Mouse (Mus musculus) heart, adult 2 months (tissue): Measurements from ENCODE around the gene Irf2. TPM values are rescaled to one million over a fixed set of nuclear protein-coding genes. Genes with fewer than 3 reads are reported as not detected.

Experiments used
- DNase-seq, 2 experiments: peaks; one replicate each; pipeline ENCODE4 v3.0.0; 2021
- H3K27ac ChIP-seq: fragments of 200-600 bp; 2 replicates; pipeline ENCODE4 v1.8.1; 2022
- H3K27me3 ChIP-seq: fragments of 200-500 bp; 2 replicates; pipeline ENCODE4 v1.6.1; 2012; ENCODE audit warnings: mild to moderate bottlenecking, low read length, inconsistent platforms, mixed read lengths; ENCODE audit not compliant: control insufficient read depth, insufficient read depth
- H3K36me3 ChIP-seq: fragments of 200-500 bp; 2 replicates; pipeline ENCODE4 v1.6.1; 2012; ENCODE audit warnings: low read length, inconsistent platforms; ENCODE audit not compliant: control insufficient read depth, insufficient read depth
- H3K4me1 ChIP-seq: fragments of 200-500 bp; 2 replicates; pipeline ENCODE4 v1.6.1; 2011; ENCODE audit warnings: low read length; ENCODE audit not compliant: control insufficient read depth, insufficient read depth
- H3K4me3 ChIP-seq: fragments of 200-600 bp; 2 replicates; pipeline ENCODE4 v1.8.1; 2022
- H3K79me2 ChIP-seq: fragments of 200-500 bp; replicated peaks from 2 replicates; pipeline ENCODE4 v1.6.1; 2012; ENCODE audit warnings: mild to moderate bottlenecking, inconsistent platforms, low read length, moderate library complexity, mixed read lengths; ENCODE audit not compliant: control insufficient read depth, insufficient read depth
- H3K9ac ChIP-seq: fragments of 200-500 bp; 2 replicates; pipeline ENCODE4 v1.6.1; 2012; ENCODE audit warnings: low read depth, mild to moderate bottlenecking, control low read depth, inconsistent platforms, low read length, mixed read lengths
- CTCF ChIP-seq: fragments of 200-600 bp; IDR thresholded peaks from 2 replicates; pipeline ENCODE4 v1.8.1; 2022; ENCODE audit warnings: antibody characterized with exemption, mild to moderate bottlenecking, moderate library complexity
- EP300 ChIP-seq: fragments of 200-500 bp; IDR thresholded peaks from 2 replicates; pipeline ENCODE4 v1.6.1; 2011; ENCODE audit warnings: low read depth, low read length, control low read depth; ENCODE audit not compliant: insufficient read depth
- POLR2A ChIP-seq: fragments of 200-500 bp; IDR thresholded peaks from 2 replicates; pipeline ENCODE4 v1.6.1; 2011; ENCODE audit warnings: mild to moderate bottlenecking, low read depth, low read length, control low read depth; ENCODE audit not compliant: insufficient read depth
- WGBS: fragments of 180-500 bp; shearing (Covaris S2); methylation state at CpG from one replicate; pipeline ENCODE4 v1.1.7; 2018; 5-methylcytosine and 5-hydroxymethylcytosine counted together
- intact Hi-C: fragments of 180-260 bp; cut with DNase I; formaldehyde crosslinking; loops from one replicate; pipeline ENCODE4 v1.15.1; 2025
- polyA plus RNA-seq: library from polyadenylated mRNA; depleted of rRNA; stranded (reverse); fragments of >200 nt; gene quantifications from 2 replicates; pipeline ENCODE4 v1.2.3, GENCODE M21; 2012
- total RNA-seq, 2 experiments: library from RNA; stranded (reverse); gene quantifications; 2 replicates each; pipeline ENCODE4 v1.2.3; 2021

Irf2 gene
- total and polyA plus RNA-seq, 3 experiments, result 10.3 to 35.9 (median 31.8) TPM

DNA sequence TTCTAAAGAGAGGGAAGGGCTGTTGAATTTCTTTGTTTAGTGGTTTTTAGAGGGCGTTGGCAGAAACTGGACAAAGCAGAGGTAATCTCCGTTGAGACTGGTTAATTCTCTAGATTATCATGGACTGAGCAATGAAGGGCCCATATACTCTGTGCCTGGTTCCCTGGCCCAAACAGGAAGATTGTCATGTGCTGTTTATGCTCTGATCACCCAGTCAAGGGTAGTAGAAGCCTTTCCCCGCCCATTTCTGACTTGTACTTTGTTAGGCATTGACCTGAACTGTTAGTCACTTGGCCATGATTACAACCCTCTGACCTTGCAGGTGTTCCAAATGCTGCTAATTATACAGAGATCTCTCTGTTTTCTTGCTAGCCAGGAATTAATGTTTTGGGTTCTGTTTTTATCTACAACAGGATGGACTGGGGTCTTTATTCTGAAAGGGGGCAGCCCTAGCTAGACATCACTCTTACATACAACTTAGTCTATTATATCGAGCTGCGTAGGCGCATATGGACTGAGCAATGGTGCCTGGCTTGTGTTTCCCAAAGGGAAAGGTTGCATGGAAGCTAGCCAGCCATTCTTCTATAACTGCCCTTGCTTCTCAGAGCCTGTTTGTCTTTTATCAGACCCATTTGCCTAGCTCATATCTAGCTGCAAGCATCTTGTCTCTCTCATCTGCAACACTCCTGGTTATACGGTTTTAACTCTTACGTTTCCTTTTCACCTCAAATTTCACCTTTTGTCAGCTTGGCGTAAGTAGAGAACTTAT, 143.9 kb downstream of the Irf2 start:
- intact Hi-C loops, result no loop called here
- H3K9ac ChIP-seq, result no peak overlapping the region
- H3K36me3 ChIP-seq, result no peaks in the 10 kb centered on the region
- H3K79me2 ChIP-seq, result no peaks in the 10 kb centered on the region
- no peak overlapping the region for H3K27ac ChIP-seq
- H3K27me3 ChIP-seq, result no peaks in the 10 kb centered on the region
- WGBS, result 63% methylated on average over 9 of the region's 9 CpGs
- H3K4me3 ChIP-seq, result no peak overlapping the region
- peaks cover 5% of the 10 kb centered on the region for H3K4me1 ChIP-seq
- TF ChIP-seq EP300, result no peak
- no peak for TF ChIP-seq POLR2A
- TF ChIP-seq CTCF, result no peak
- DNase-seq, result no peak

- no peak for TF ChIP-seq CTCF
- 93% methylated on average over 2 of the region's 2 CpGs for WGBS
- intact Hi-C loops, result loop anchor here (5.0 kb wide), 1 partner anchor 33 kb away; no protein-coding TSS in a partner anchor
- Histone ChIP-seq H3K27ac (no peak overlapping the region), H3K4me3 (no peak overlapping the region), H3K27me3 (no peaks in the 10 kb centered on the region), H3K4me1 (peaks cover 8% of the 10 kb centered on the region), H3K9ac (no peak overlapping the region), H3K36me3 (no peaks in the 10 kb centered on the region), H3K79me2 (no peaks in the 10 kb centered on the region)
- no peak for DNase-seq
These were observed 146.3 kb downstream of the Irf2 start for GRCm38 (mm10) chr8:46885786-46886185.

DNA sequence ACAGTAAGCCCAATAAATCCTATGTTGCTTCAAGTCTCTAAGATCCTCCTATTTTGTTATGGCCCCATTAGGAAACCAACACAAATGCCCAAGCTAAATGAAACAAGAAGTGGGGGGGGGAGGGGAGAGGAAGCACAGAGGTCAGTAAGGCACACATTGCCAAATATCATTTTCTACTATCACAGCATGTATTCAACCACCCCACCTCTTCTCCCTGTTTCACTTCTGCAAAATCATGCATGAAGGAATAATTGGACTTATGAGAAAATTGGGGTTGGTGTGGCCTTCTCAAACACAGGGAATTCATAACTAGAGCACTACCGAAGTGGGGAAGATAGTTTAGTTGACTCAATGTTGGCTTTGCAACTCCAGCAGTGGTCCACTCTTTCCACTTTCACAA, 146.7 kb downstream of the Irf2 start:
- no peaks in the 10 kb centered on the region for H3K36me3 ChIP-seq
- DNase-seq, result no peak
- TF ChIP-seq CTCF, result no peak
- TF ChIP-seq POLR2A, result no peak
- no peak for TF ChIP-seq EP300
- 93% methylated on average over 1 of the region's 1 CpGs for WGBS
- no peak overlapping the region for H3K27ac ChIP-seq
- no peaks in the 10 kb centered on the region for H3K79me2 ChIP-seq
- intact Hi-C loops, result loop anchor here (5.0 kb wide), 1 partner anchor 34 kb away; no protein-coding TSS in a partner anchor
- peaks cover 8% of the 10 kb centered on the region for H3K4me1 ChIP-seq
- no peak overlapping the region for H3K9ac ChIP-seq
- no peaks in the 10 kb centered on the region for H3K27me3 ChIP-seq
- no peak overlapping the region for H3K4me3 ChIP-seq

GRCm38 (mm10) chr8:46887396-46887795, 147.9 kb downstream of the Irf2 start:
- Histone ChIP-seq H3K4me1 (peaks cover 8% of the 10 kb centered on the region), H3K27ac (no peak overlapping the region; the same call in 1 of the 2 replicates), H3K27me3 (no peaks in the 10 kb centered on the region), H3K79me2 (no peaks in the 10 kb centered on the region), H3K36me3 (no peaks in the 10 kb centered on the region), H3K4me3 (no peak overlapping the region), H3K9ac (peak overlapping the region; percentile 28; the same call in 1 of the 2 replicates)
- 38% methylated on average over 6 of the region's 6 CpGs for WGBS
- intact Hi-C loops, result loop anchor here (5.0 kb wide), 1 partner anchor 35 kb away; no protein-coding TSS in a partner anchor
- no peak for TF ChIP-seq EP300
- TF ChIP-seq CTCF, result no peak
- no peak for TF ChIP-seq POLR2A
- DNase-seq, result peak in 1 of 2 experiments; percentile 21

- intact Hi-C loops, result loop anchor here (5.0 kb wide), 1 partner anchor 36 kb away; no protein-coding TSS in a partner anchor
- H3K9ac ChIP-seq, result no peak overlapping the region
- TF ChIP-seq CTCF (no peak), POLR2A (0 out of 2 replicates have a peak, but pooled peaks have one; percentile 18)
- H3K36me3 ChIP-seq, result no peaks in the 10 kb centered on the region
- peaks cover 11% of the 10 kb centered on the region for H3K4me1 ChIP-seq
- DNase-seq, result peak in 1 of 2 experiments; percentile 38
- no peak overlapping the region for H3K4me3 ChIP-seq
- 34% methylated on average over 4 of the region's 4 CpGs for WGBS
- no peaks in the 10 kb centered on the region for H3K27me3 ChIP-seq
- no peaks in the 10 kb centered on the region for H3K79me2 ChIP-seq
- H3K27ac ChIP-seq, result no peak overlapping the region
These were observed 149.0 kb downstream of the Irf2 start for GRCm38 (mm10) chr8:46888575-46888974.

- peak in 1 of 2 experiments; percentile 35 for DNase-seq
- no peak overlapping the region for H3K27ac ChIP-seq
- no peak overlapping the region for H3K9ac ChIP-seq
- intact Hi-C loops, result loop anchor here (5.0 kb wide), 1 partner anchor 42 kb away; no protein-coding TSS in a partner anchor
- WGBS, result 86% methylated on average over 4 of the region's 4 CpGs
- H3K4me1 ChIP-seq, result peaks cover 11% of the 10 kb centered on the region
- no peaks in the 10 kb centered on the region for H3K79me2 ChIP-seq
- no peaks in the 10 kb centered on the region for H3K27me3 ChIP-seq
- H3K4me3 ChIP-seq, result no peak overlapping the region
- TF ChIP-seq POLR2A (no peak), CTCF (no peak), EP300 (no peak)
- no peaks in the 10 kb centered on the region for H3K36me3 ChIP-seq
These were observed 150.7 kb downstream of the Irf2 start for GRCm38 (mm10) chr8:46890241-46890640.
